8 mouse cellular contexts compared by ENCODE assay signal in genomic region chr2:30719611-30720290, GRCm38 (mm10).
DNase-seq lines count a peak whose midpoint lies in the region; ATAC-seq lines count a peak whose summit lies in the region.

No protein-coding gene starts in this region.

- no peaks in the 10 kb centered on the region for H3K9me3 ChIP-seq in heart, embryonic 11.5 days (replicated peaks; ENCODE audit: control insufficient read depth, low read length)
- H3K9me3 ChIP-seq in limb, embryonic 10.5 days (replicated peaks), result no peaks in the 10 kb centered on the region
- H3K9me3 ChIP-seq in neural tube, embryonic 11.5 days (ENCODE audit: control insufficient read depth, low read length), result no peaks in the 10 kb centered on the region

- peaks cover 36% of the 10 kb centered on the region for H3K4me1 ChIP-seq in brown adipose tissue, adult 24 weeks (ENCODE audit: control insufficient read depth, insufficient read depth, insufficient read length, low read length)
- peaks cover 77% of the 10 kb centered on the region for H3K4me1 ChIP-seq in heart, embryonic 11.5 days (ENCODE audit: control insufficient read depth, insufficient read depth, low read length)
- peaks cover 97% of the 10 kb centered on the region for H3K4me1 ChIP-seq in limb, embryonic 10.5 days
- H3K4me1 ChIP-seq in neural tube, embryonic 11.5 days (ENCODE audit: control insufficient read depth, insufficient read depth, low read length), result peaks cover 83% of the 10 kb centered on the region

- peak overlapping the region; percentile 59 for H3K4me3 ChIP-seq in brown adipose tissue, adult 24 weeks (ENCODE audit: insufficient read depth, low read depth, low read length)
- no peak overlapping the region for H3K4me3 ChIP-seq in heart, embryonic 11.5 days (ENCODE audit: low read depth, low read length)
- peak overlapping the region; percentile 43 for H3K4me3 ChIP-seq in limb, embryonic 10.5 days
- H3K4me3 ChIP-seq in neural tube, embryonic 11.5 days (ENCODE audit: low read depth, low read length), result 0 out of 2 replicates have a peak overlapping the region, but pooled peaks have one; percentile 8

- H3K36me3 ChIP-seq in heart, embryonic 11.5 days (ENCODE audit: control insufficient read depth, insufficient read depth, low read length), result no peaks in the 10 kb centered on the region
- no peaks in the 10 kb centered on the region for H3K36me3 ChIP-seq in limb, embryonic 10.5 days
- H3K36me3 ChIP-seq in neural tube, embryonic 11.5 days (ENCODE audit: control insufficient read depth, insufficient read depth, low read length), result no peaks in the 10 kb centered on the region

- DNase-seq in kidney, adult 18-20 months, result peak; percentile 60
- no peak for DNase-seq in kidney, postnatal 10 days
- DNase-seq in limb, embryonic 10.5 days (ENCODE audit: low spot score), result peak; percentile 58
- peak; percentile 48 for DNase-seq in neural tube, embryonic 11.5 days (ENCODE audit: low spot score)
- DNase-seq in thymus, adult 18-20 months, result no peak

- H3K9ac ChIP-seq in heart, embryonic 11.5 days (ENCODE audit: low read depth, low read length), result peak overlapping the region; percentile 68
- peak overlapping the region; percentile 70 for H3K9ac ChIP-seq in neural tube, embryonic 11.5 days (ENCODE audit: low read length)

- WGBS in heart, embryonic 11.5 days (ENCODE audit: insufficient replicate concordance), result 33% methylated on average over 6 of the region's 8 CpGs
- 15% methylated on average over 8 of the region's 8 CpGs for WGBS in limb, embryonic 10.5 days
- 22% methylated on average over 8 of the region's 8 CpGs for WGBS in neural tube, embryonic 11.5 days

- no peaks in the 10 kb centered on the region for H3K27me3 ChIP-seq in heart, embryonic 11.5 days (ENCODE audit: control insufficient read depth, insufficient read depth, low read length)
- H3K27me3 ChIP-seq in limb, embryonic 10.5 days (ENCODE audit: low read depth, poor library complexity, severe bottlenecking), result no peaks in the 10 kb centered on the region
- H3K27me3 ChIP-seq in neural tube, embryonic 11.5 days (ENCODE audit: control insufficient read depth, insufficient read depth, low read length), result no peaks in the 10 kb centered on the region

- peak overlapping the region; percentile 96 for H3K27ac ChIP-seq in brown adipose tissue, adult 24 weeks (replicated peaks; ENCODE audit: low read depth, low read length)
- peak overlapping the region; percentile 95 for H3K27ac ChIP-seq in heart, embryonic 11.5 days (ENCODE audit: low read depth, low read length)
- H3K27ac ChIP-seq in limb, embryonic 10.5 days, result peak overlapping the region; percentile 94
- H3K27ac ChIP-seq in neural tube, embryonic 11.5 days (ENCODE audit: low read depth, low read length), result peak overlapping the region; percentile 100

- H3K4me2 ChIP-seq in heart, embryonic 11.5 days, result peak overlapping the region; percentile 63
- H3K4me2 ChIP-seq in neural tube, embryonic 11.5 days (ENCODE audit: low read depth), result peak overlapping the region; percentile 48

- ATAC-seq in heart, embryonic 11.5 days (replicated peaks; ENCODE audit: insufficient number of reproducible peaks, low FRiP score, low TSS enrichment), result no peak
- ATAC-seq in neural tube, embryonic 11.5 days (ENCODE audit: insufficient read depth, low FRiP score, low TSS enrichment), result no peak
- ATAC-seq in frontal cortex, adult (ENCODE audit: low TSS enrichment), result no peak

Comparison
In these comparisons a context has a peak if more than half of its experiments do, and no peak if none do; other contexts are left out.
1. DNase-seq: peak in kidney, adult 18-20 months (single experiment), limb, embryonic 10.5 days (single experiment) and neural tube, embryonic 11.5 days (single experiment); none in kidney, postnatal 10 days (single experiment) and thymus, adult 18-20 months (0 of 2).
2. Peak in every context shown above with its lines, with median percentiles within 50 percentile points of each other: H3K27ac ChIP-seq.